Mouse (Mus musculus) testis, adult 2 months (tissue): Measurements from ENCODE around the gene Gm10717. TPM values are rescaled to one million over a fixed set of nuclear protein-coding genes. Genes with fewer than 3 reads are reported as not detected.
"Not testable (repeated sequence)": the region's sequence is repeated elsewhere in the genome, so short reads cannot be mapped to it uniquely, and the experiment has no call there.

Source experiments
- H3K27ac ChIP-seq: fragments of 200-500 bp; 2 replicates; pipeline ENCODE4 v1.5.1; 2012; ENCODE audit warnings: low read depth, low read length; ENCODE audit not compliant: control insufficient read depth, insufficient read depth
- H3K27me3 ChIP-seq: fragments of 200-500 bp; 2 replicates; pipeline ENCODE4 v1.6.1; 2012; ENCODE audit warnings: mild to moderate bottlenecking, low read length, moderate library complexity; ENCODE audit not compliant: control insufficient read depth, insufficient read depth
- H3K36me3 ChIP-seq: fragments of 200-500 bp; 2 replicates; pipeline ENCODE4 v1.6.1; 2012; ENCODE audit warnings: mild to moderate bottlenecking, low read length; ENCODE audit not compliant: control insufficient read depth, insufficient read depth
- H3K4me1 ChIP-seq: fragments of 200-500 bp; 2 replicates; pipeline ENCODE4 v1.6.1; 2012; ENCODE audit warnings: low read length; ENCODE audit not compliant: control insufficient read depth, insufficient read depth
- H3K4me3 ChIP-seq: fragments of 200-500 bp; 2 replicates; pipeline ENCODE4 v1.5.1; 2012; ENCODE audit warnings: low read depth, mild to moderate bottlenecking, low read length, moderate library complexity, mixed read lengths; ENCODE audit not compliant: control insufficient read depth
- polyA plus RNA-seq: library from polyadenylated mRNA; depleted of rRNA; stranded (reverse); fragments of >200 nt; gene quantifications from 2 replicates; pipeline ENCODE4 v1.2.3, GENCODE M21; 2012; rRNA removed

Gm10717 gene
- not detected in 2 replicates for polyA plus RNA-seq

GRCm38 (mm10) chr9:3024912-3025467 is at the start of gene Gm10717:
Gm10717 (plus strand) TSS chr9:3025417.
- not testable (repeated sequence) for H3K27me3 ChIP-seq, H3K27ac ChIP-seq, H3K4me3 ChIP-seq, H3K36me3 ChIP-seq, H3K4me1 ChIP-seq

GRCm38 (mm10) chr9:3000445-3000972 is 24.7 kb upstream of the Gm10717 start, which contains the start of gene Gm10722:
Gm10722 (plus strand) TSS chr9:3000922.
- H3K4me3 ChIP-seq, H3K36me3 ChIP-seq, H3K4me1 ChIP-seq, H3K27ac ChIP-seq, H3K27me3 ChIP-seq: not testable (repeated sequence)

- not testable (repeated sequence) for H3K4me3 ChIP-seq, H3K36me3 ChIP-seq, H3K27me3 ChIP-seq, H3K27ac ChIP-seq, H3K4me1 ChIP-seq
These were observed 24.2 kb upstream of the Gm10717 start for GRCm38 (mm10) chr9:3001006-3001405.

GRCm38 (mm10) chr9:3001948-3002659 is 23.1 kb upstream of the Gm10717 start:
- H3K27me3 ChIP-seq, H3K4me3 ChIP-seq, H3K36me3 ChIP-seq, H3K27ac ChIP-seq, H3K4me1 ChIP-seq: not testable (repeated sequence)

GRCm38 (mm10) chr9:3002794-3003396 is 22.3 kb upstream of the Gm10717 start, which contains the start of gene Gm11168:
Gm11168 (plus strand) TSS chr9:3003346.
- H3K4me1 ChIP-seq, H3K27me3 ChIP-seq, H3K4me3 ChIP-seq, H3K36me3 ChIP-seq, H3K27ac ChIP-seq: not testable (repeated sequence)

GRCm38 (mm10) chr9:3006179-3006578 is 19.0 kb upstream of the Gm10717 start:
- not testable (repeated sequence) for H3K4me3 ChIP-seq, H3K36me3 ChIP-seq, H3K27ac ChIP-seq, H3K27me3 ChIP-seq, H3K4me1 ChIP-seq

GRCm38 (mm10) chr9:3006636-3007035 is 18.6 kb upstream of the Gm10717 start:
- H3K27me3 ChIP-seq, H3K4me1 ChIP-seq, H3K36me3 ChIP-seq, H3K4me3 ChIP-seq, H3K27ac ChIP-seq: not testable (repeated sequence)

- H3K27ac ChIP-seq, H3K4me3 ChIP-seq, H3K36me3 ChIP-seq, H3K27me3 ChIP-seq, H3K4me1 ChIP-seq: not testable (repeated sequence)
These were observed 17.9 kb upstream of the Gm10717 start for GRCm38 (mm10) chr9:3007272-3007671.

GRCm38 (mm10) chr9:3009331-3009730 is 15.9 kb upstream of the Gm10717 start:
- H3K4me3 ChIP-seq, H3K27me3 ChIP-seq, H3K27ac ChIP-seq, H3K36me3 ChIP-seq, H3K4me1 ChIP-seq: not testable (repeated sequence)

- not testable (repeated sequence) for H3K4me1 ChIP-seq, H3K4me3 ChIP-seq, H3K27ac ChIP-seq, H3K27me3 ChIP-seq, H3K36me3 ChIP-seq
These were observed 13.1 kb upstream of the Gm10717 start for GRCm38 (mm10) chr9:3012054-3012621.

GRCm38 (mm10) chr9:3012733-3013279 is 12.4 kb upstream of the Gm10717 start, which contains the start of gene Gm10721:
Gm10721 (plus strand) TSS chr9:3013140.
- not testable (repeated sequence) for H3K4me1 ChIP-seq, H3K36me3 ChIP-seq, H3K27ac ChIP-seq, H3K4me3 ChIP-seq, H3K27me3 ChIP-seq
